Mouse (Mus musculus): ENCODE results near the gene St6galnac3. TPM values are rescaled to one million over a fixed set of nuclear protein-coding genes. Genes with fewer than 3 reads are reported as not detected.

Gene St6galnac3
- polyA plus RNA-seq, 1 experiment from 2014 or later: 34.9 TPM

GRCm38 (mm10) chr3:153460173-153460572 lies 264.8 kb downstream of the St6galnac3 start:
- 98% methylated on average over 4 of the region's 4 CpGs for WGBS

GRCm38 (mm10) chr3:153458593-153458992 lies 266.4 kb downstream of the St6galnac3 start:
- H3K4me1 ChIP-seq (ENCODE audit: control insufficient read depth, insufficient read depth, low read length): no peaks in the 10 kb centered on the region
- H3K27me3 ChIP-seq (ENCODE audit: control insufficient read depth, insufficient read depth, low read length): no peaks in the 10 kb centered on the region
- ATAC-seq (ENCODE audit: insufficient read depth, low FRiP score): no peak
- 0 out of 2 replicates have a peak, but pooled peaks cover 5% of the 10 kb centered on the region for H3K9me3 ChIP-seq (replicated peaks; ENCODE audit: control insufficient read depth, low read length)
- no peak overlapping the region for H3K27ac ChIP-seq (ENCODE audit: low read length)
- no peaks in the 10 kb centered on the region for H3K36me3 ChIP-seq (ENCODE audit: control insufficient read depth, insufficient read depth, low read length)
- H3K4me3 ChIP-seq (replicated peaks; ENCODE audit: low read length): no peak overlapping the region
- WGBS: 88% methylated on average over 3 of the region's 3 CpGs
- no peak overlapping the region for H3K9ac ChIP-seq (ENCODE audit: low read length)
- no peak overlapping the region for H3K4me2 ChIP-seq (ENCODE audit: low read depth, low read length)

More at GRCm38 (mm10) chr3:153460173-153460572, 264.8 kb downstream of the St6galnac3 start:
- Histone ChIP-seq H3K4me3 (replicated peaks; ENCODE audit: low read length) (no peak overlapping the region), H3K9ac (ENCODE audit: low read length) (no peak overlapping the region), H3K4me2 (ENCODE audit: low read depth, low read length) (no peak overlapping the region), H3K27me3 (ENCODE audit: control insufficient read depth, insufficient read depth, low read length) (no peaks in the 10 kb centered on the region), H3K27ac (ENCODE audit: low read length) (no peak overlapping the region), H3K4me1 (ENCODE audit: control insufficient read depth, insufficient read depth, low read length) (no peaks in the 10 kb centered on the region), H3K9me3 (replicated peaks; ENCODE audit: control insufficient read depth, low read length) (0 out of 2 replicates have a peak, but pooled peaks cover 5% of the 10 kb centered on the region), H3K36me3 (ENCODE audit: control insufficient read depth, insufficient read depth, low read length) (no peaks in the 10 kb centered on the region)
- ATAC-seq (ENCODE audit: insufficient read depth, low FRiP score): no peak

DNA sequence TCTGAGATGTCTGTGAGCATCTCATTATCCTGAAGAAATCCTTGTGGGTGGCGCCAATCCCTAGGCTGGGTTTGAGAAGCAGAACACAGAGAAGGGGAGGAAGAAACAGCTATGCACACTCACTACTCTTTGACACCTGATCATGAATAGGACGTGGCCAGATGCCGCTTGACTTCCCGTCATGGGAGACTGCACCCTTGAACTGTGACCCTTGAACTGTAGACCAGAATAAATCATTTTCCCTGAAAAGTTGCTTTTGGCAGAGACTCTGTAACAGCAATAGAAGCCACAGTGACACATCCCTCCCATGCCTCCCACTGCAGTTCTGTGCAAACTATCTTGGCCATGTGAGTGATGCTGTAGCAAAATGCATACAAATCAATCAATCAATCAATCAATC lies 267.3 kb downstream of the St6galnac3 start:
- H3K27me3 ChIP-seq (ENCODE audit: control insufficient read depth, insufficient read depth, low read length): no peaks in the 10 kb centered on the region
- no peak overlapping the region for H3K4me3 ChIP-seq (replicated peaks; ENCODE audit: low read length)
- no peaks in the 10 kb centered on the region for H3K36me3 ChIP-seq (ENCODE audit: control insufficient read depth, insufficient read depth, low read length)
- H3K4me1 ChIP-seq (ENCODE audit: control insufficient read depth, insufficient read depth, low read length): no peaks in the 10 kb centered on the region
- no peak for ATAC-seq (ENCODE audit: insufficient read depth, low FRiP score)
- 87% methylated on average over 4 of the region's 4 CpGs for WGBS
- H3K9me3 ChIP-seq (replicated peaks; ENCODE audit: control insufficient read depth, low read length): 0 out of 2 replicates have a peak, but pooled peaks cover 5% of the 10 kb centered on the region
- no peak overlapping the region for H3K4me2 ChIP-seq (ENCODE audit: low read depth, low read length)
- no peak overlapping the region for H3K27ac ChIP-seq (ENCODE audit: low read length)
- no peak overlapping the region for H3K9ac ChIP-seq (ENCODE audit: low read length)

DNA sequence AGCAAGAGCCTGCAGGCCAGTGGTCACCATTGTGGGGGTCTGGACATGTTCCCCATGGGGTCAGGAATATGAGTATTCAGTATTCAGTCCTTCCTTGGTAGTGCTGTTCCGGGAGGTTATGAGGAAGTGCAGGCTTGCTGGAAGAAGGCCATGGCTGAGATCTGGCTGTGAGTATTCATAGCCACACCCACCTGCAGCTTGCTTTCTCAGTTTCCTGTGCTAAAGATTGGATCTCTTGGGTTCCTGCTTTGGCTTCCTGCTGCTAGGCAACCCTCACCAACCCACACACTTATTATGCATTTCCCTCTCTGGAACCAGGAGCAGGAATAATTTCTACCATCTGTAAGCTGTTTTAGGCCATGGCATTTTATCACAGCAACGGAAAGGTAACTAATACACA lies 267.8 kb downstream of the St6galnac3 start:
- no peak overlapping the region for H3K4me2 ChIP-seq (ENCODE audit: low read depth, low read length)
- no peaks in the 10 kb centered on the region for H3K4me1 ChIP-seq (ENCODE audit: control insufficient read depth, insufficient read depth, low read length)
- H3K36me3 ChIP-seq (ENCODE audit: control insufficient read depth, insufficient read depth, low read length): no peaks in the 10 kb centered on the region
- no peak overlapping the region for H3K4me3 ChIP-seq (replicated peaks; ENCODE audit: low read length)
- whole genome bisulfite sequencing: 66% methylated on average over 2 of the region's 2 CpGs
- no peak overlapping the region for H3K27ac ChIP-seq (ENCODE audit: low read length)
- ATAC-seq (ENCODE audit: insufficient read depth, low FRiP score): no peak
- 0 out of 2 replicates have a peak, but pooled peaks cover 5% of the 10 kb centered on the region for H3K9me3 ChIP-seq (replicated peaks; ENCODE audit: control insufficient read depth, low read length)
- no peaks in the 10 kb centered on the region for H3K27me3 ChIP-seq (ENCODE audit: control insufficient read depth, insufficient read depth, low read length)
- no peak overlapping the region for H3K9ac ChIP-seq (ENCODE audit: low read length)

DNA sequence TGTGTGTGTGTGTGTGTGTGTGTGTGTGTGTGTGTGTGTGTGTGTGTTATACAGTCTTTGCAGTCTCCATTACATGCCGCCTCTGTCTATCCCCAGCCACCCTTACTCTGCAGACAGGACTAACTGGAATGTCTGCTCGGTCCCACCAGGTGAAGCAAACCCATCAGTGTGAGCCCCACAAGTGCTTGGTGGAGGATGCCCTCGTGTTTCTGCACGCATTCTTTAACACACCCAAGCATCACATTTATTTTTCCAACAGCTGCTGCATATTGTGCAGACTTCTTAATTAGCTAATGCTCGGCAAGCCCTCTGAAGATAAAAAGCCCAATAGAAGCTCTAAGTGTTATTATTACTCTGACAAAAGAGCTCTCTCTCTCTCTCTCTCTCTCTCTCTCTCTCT lies 268.7 kb downstream of the St6galnac3 start:
- ATAC-seq (ENCODE audit: insufficient read depth, low FRiP score): no peak
- Histone ChIP-seq H3K9ac (ENCODE audit: low read length) (no peak overlapping the region), H3K27me3 (ENCODE audit: control insufficient read depth, insufficient read depth, low read length) (no peaks in the 10 kb centered on the region), H3K4me1 (ENCODE audit: control insufficient read depth, insufficient read depth, low read length) (no peaks in the 10 kb centered on the region), H3K36me3 (ENCODE audit: control insufficient read depth, insufficient read depth, low read length) (no peaks in the 10 kb centered on the region), H3K27ac (ENCODE audit: low read length) (no peak overlapping the region), H3K4me2 (ENCODE audit: low read depth, low read length) (no peak overlapping the region), H3K4me3 (replicated peaks; ENCODE audit: low read length) (no peak overlapping the region), H3K9me3 (replicated peaks; ENCODE audit: control insufficient read depth, low read length) (0 out of 2 replicates have a peak, but pooled peaks cover 5% of the 10 kb centered on the region)
- WGBS: 77% methylated on average over 5 of the region's 5 CpGs

GRCm38 (mm10) chr3:153453127-153454049 lies 271.6 kb downstream of the St6galnac3 start:
- H3K4me2 ChIP-seq (ENCODE audit: low read depth, low read length): no peak overlapping the region
- no peaks in the 10 kb centered on the region for H3K36me3 ChIP-seq (ENCODE audit: control insufficient read depth, insufficient read depth, low read length)
- H3K27ac ChIP-seq (ENCODE audit: low read length): no peak overlapping the region
- no peaks in the 10 kb centered on the region for H3K27me3 ChIP-seq (ENCODE audit: control insufficient read depth, insufficient read depth, low read length)
- no peak for ATAC-seq (ENCODE audit: insufficient read depth, low FRiP score)
- H3K4me3 ChIP-seq (replicated peaks; ENCODE audit: low read length): no peak overlapping the region
- 89% methylated on average over 7 of the region's 7 CpGs for WGBS
- 0 out of 2 replicates have a peak, but pooled peaks cover 4% of the 10 kb centered on the region for H3K4me1 ChIP-seq (ENCODE audit: control insufficient read depth, insufficient read depth, low read length)
- H3K9ac ChIP-seq (ENCODE audit: low read length): no peak overlapping the region
- H3K9me3 ChIP-seq (replicated peaks; ENCODE audit: control insufficient read depth, low read length): no peaks in the 10 kb centered on the region

- Histone ChIP-seq H3K27me3 (ENCODE audit: control insufficient read depth, insufficient read depth, low read length) (no peaks in the 10 kb centered on the region), H3K27ac (ENCODE audit: low read length) (no peak overlapping the region), H3K36me3 (ENCODE audit: control insufficient read depth, insufficient read depth, low read length) (no peaks in the 10 kb centered on the region), H3K9me3 (replicated peaks; ENCODE audit: control insufficient read depth, low read length) (no peaks in the 10 kb centered on the region), H3K4me3 (replicated peaks; ENCODE audit: low read length) (no peak overlapping the region), H3K9ac (ENCODE audit: low read length) (no peak overlapping the region), H3K4me1 (ENCODE audit: control insufficient read depth, insufficient read depth, low read length) (0 out of 2 replicates have a peak, but pooled peaks cover 4% of the 10 kb centered on the region), H3K4me2 (ENCODE audit: low read depth, low read length) (no peak overlapping the region)
- ATAC-seq (ENCODE audit: insufficient read depth, low FRiP score): no peak
- WGBS: 87% methylated on average over 3 of the region's 3 CpGs
Observed at GRCm38 (mm10) chr3:153452299-153452996, 272.5 kb downstream of the St6galnac3 start.

DNA sequence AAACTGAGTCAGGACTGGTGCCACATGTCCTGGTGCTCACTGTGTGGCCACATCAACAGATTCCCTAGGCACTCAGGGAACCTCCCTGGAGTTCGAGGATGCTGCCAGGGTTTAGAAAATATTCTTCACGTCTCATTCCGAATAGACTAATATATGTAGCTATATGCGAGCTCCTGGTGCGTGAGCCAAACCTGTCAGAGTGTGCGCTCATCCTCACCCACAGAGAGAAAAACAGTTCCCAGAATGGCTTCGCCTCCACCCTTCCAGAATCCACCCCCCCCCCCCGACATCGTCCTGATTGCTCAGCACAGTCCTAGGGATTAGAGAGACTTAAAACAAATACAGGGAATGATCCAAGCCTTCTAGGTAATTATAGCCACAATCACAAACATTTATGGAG lies 283.6 kb downstream of the St6galnac3 start:
- ATAC-seq (ENCODE audit: insufficient read depth, low FRiP score): no peak
- H3K4me1 ChIP-seq (ENCODE audit: control insufficient read depth, insufficient read depth, low read length): no peaks in the 10 kb centered on the region
- no peaks in the 10 kb centered on the region for H3K9me3 ChIP-seq (replicated peaks; ENCODE audit: control insufficient read depth, low read length)
- H3K4me3 ChIP-seq (replicated peaks; ENCODE audit: low read length): no peak overlapping the region
- no peak overlapping the region for H3K9ac ChIP-seq (ENCODE audit: low read length)
- no peak overlapping the region for H3K27ac ChIP-seq (ENCODE audit: low read length)
- H3K27me3 ChIP-seq (ENCODE audit: control insufficient read depth, insufficient read depth, low read length): no peaks in the 10 kb centered on the region
- H3K4me2 ChIP-seq (ENCODE audit: low read depth, low read length): no peak overlapping the region
- WGBS: 87% methylated on average over 9 of the region's 9 CpGs
- no peaks in the 10 kb centered on the region for H3K36me3 ChIP-seq (ENCODE audit: control insufficient read depth, insufficient read depth, low read length)
